Mouse (Mus musculus): ENCODE results near the gene Tmem37. TPM values are rescaled to one million over a fixed set of nuclear protein-coding genes. Genes with fewer than 3 reads are reported as not detected.

The Tmem37 gene
- polyA plus RNA-seq, 1 experiment from 2014 or later = 6.5 TPM

- Histone ChIP-seq H3K36me3 (no peaks in the 10 kb centered on the region), H3K4me3 (replicated peaks) (no peak overlapping the region), H3K9me3 (replicated peaks) (no peaks in the 10 kb centered on the region), H3K4me2 (no peak overlapping the region), H3K9ac (replicated peaks) (no peak overlapping the region), H3K4me1 (no peaks in the 10 kb centered on the region), H3K27ac (replicated peaks) (no peak overlapping the region), H3K27me3 (replicated peaks) (no peaks in the 10 kb centered on the region)
- ATAC-seq (ENCODE audit: low FRiP score) = no peak
- 84% methylated on average over 8 of the region's 8 CpGs for WGBS
Measured at GRCm38 (mm10) chr1:120090880-120091570, 17.2 kb upstream of the Tmem37 start.

GRCm38 (mm10) chr1:120089180-120089579, 15.3 kb upstream of the Tmem37 start:
- no peaks in the 10 kb centered on the region for H3K27me3 ChIP-seq (replicated peaks)
- no peaks in the 10 kb centered on the region for H3K36me3 ChIP-seq
- WGBS = 4% methylated on average over 4 of the region's 5 CpGs
- no peak overlapping the region for H3K4me3 ChIP-seq (replicated peaks)
- ATAC-seq (ENCODE audit: low FRiP score) = no peak
- no peaks in the 10 kb centered on the region for H3K9me3 ChIP-seq (replicated peaks)
- H3K27ac ChIP-seq (replicated peaks) = no peak overlapping the region
- no peak overlapping the region for H3K4me2 ChIP-seq
- no peak overlapping the region for H3K9ac ChIP-seq (replicated peaks)
- H3K4me1 ChIP-seq = no peaks in the 10 kb centered on the region

GRCm38 (mm10) chr1:120086644-120087043, 12.8 kb upstream of the Tmem37 start:
- no peaks in the 10 kb centered on the region for H3K9me3 ChIP-seq (replicated peaks)
- WGBS = 71% methylated on average over 13 of the region's 13 CpGs
- no peak overlapping the region for H3K9ac ChIP-seq (replicated peaks)
- H3K4me3 ChIP-seq (replicated peaks) = no peak overlapping the region
- ATAC-seq (ENCODE audit: low FRiP score) = no peak
- H3K4me1 ChIP-seq = no peaks in the 10 kb centered on the region; the same call in 1 of the 2 replicates
- H3K27me3 ChIP-seq (replicated peaks) = no peaks in the 10 kb centered on the region
- H3K36me3 ChIP-seq = no peaks in the 10 kb centered on the region
- no peak overlapping the region for H3K4me2 ChIP-seq
- H3K27ac ChIP-seq (replicated peaks) = no peak overlapping the region

GRCm38 (mm10) chr1:120085696-120086095, 11.8 kb upstream of the Tmem37 start:
- no peaks in the 10 kb centered on the region for H3K27me3 ChIP-seq (replicated peaks)
- H3K4me2 ChIP-seq = no peak overlapping the region
- no peak overlapping the region for H3K27ac ChIP-seq (replicated peaks)
- no peak for ATAC-seq (ENCODE audit: low FRiP score)
- no peaks in the 10 kb centered on the region for H3K9me3 ChIP-seq (replicated peaks)
- H3K4me3 ChIP-seq (replicated peaks) = no peak overlapping the region
- WGBS = 77% methylated on average over 3 of the region's 3 CpGs
- no peak overlapping the region for H3K9ac ChIP-seq (replicated peaks)
- no peaks in the 10 kb centered on the region; the same call in 1 of the 2 replicates for H3K4me1 ChIP-seq
- no peaks in the 10 kb centered on the region for H3K36me3 ChIP-seq

GRCm38 (mm10) chr1:120083921-120084517, 10.1 kb upstream of the Tmem37 start:
- Histone ChIP-seq H3K36me3 (no peaks in the 10 kb centered on the region), H3K9ac (replicated peaks) (no peak overlapping the region)
- WGBS = 60% methylated on average over 5 of the region's 5 CpGs

GRCm38 (mm10) chr1:120082957-120083585, 9.2 kb upstream of the Tmem37 start:
- no peak for ATAC-seq (ENCODE audit: low FRiP score)
- no peaks in the 10 kb centered on the region for H3K27me3 ChIP-seq (replicated peaks)
- H3K4me1 ChIP-seq = no peaks in the 10 kb centered on the region; the same call in 1 of the 2 replicates
- H3K4me3 ChIP-seq (replicated peaks) = no peak overlapping the region
- no peak overlapping the region for H3K9ac ChIP-seq (replicated peaks)
- whole genome bisulfite sequencing = 44% methylated on average over 7 of the region's 7 CpGs
- H3K4me2 ChIP-seq = no peak overlapping the region
- H3K27ac ChIP-seq (replicated peaks) = no peak overlapping the region
- H3K9me3 ChIP-seq (replicated peaks) = no peaks in the 10 kb centered on the region
- H3K36me3 ChIP-seq = no peaks in the 10 kb centered on the region

More at GRCm38 (mm10) chr1:120083921-120084517, 10.1 kb upstream of the Tmem37 start:
- no peak for ATAC-seq (ENCODE audit: low FRiP score)
- Histone ChIP-seq H3K4me2 (no peak overlapping the region), H3K4me1 (no peaks in the 10 kb centered on the region; the same call in 1 of the 2 replicates), H3K27ac (replicated peaks) (no peak overlapping the region), H3K4me3 (replicated peaks) (no peak overlapping the region), H3K9me3 (replicated peaks) (no peaks in the 10 kb centered on the region), H3K27me3 (replicated peaks) (no peaks in the 10 kb centered on the region)

- Histone ChIP-seq H3K9me3 (replicated peaks) (no peaks in the 10 kb centered on the region), H3K36me3 (no peaks in the 10 kb centered on the region), H3K4me1 (no peaks in the 10 kb centered on the region; the same call in 1 of the 2 replicates), H3K9ac (replicated peaks) (no peak overlapping the region), H3K4me3 (replicated peaks) (no peak overlapping the region), H3K27me3 (replicated peaks) (no peaks in the 10 kb centered on the region), H3K4me2 (no peak overlapping the region), H3K27ac (replicated peaks) (no peak overlapping the region)
- 92% methylated on average over 1 of the region's 1 CpGs for WGBS
- ATAC-seq (ENCODE audit: low FRiP score) = no peak
Measured at GRCm38 (mm10) chr1:120080632-120081031, 6.8 kb upstream of the Tmem37 start.

GRCm38 (mm10) chr1:120077746-120078410, 4.0 kb upstream of the Tmem37 start:
- WGBS = 22% methylated on average over 9 of the region's 9 CpGs
- Histone ChIP-seq H3K9me3 (replicated peaks) (no peaks in the 10 kb centered on the region), H3K36me3 (no peaks in the 10 kb centered on the region), H3K9ac (replicated peaks) (no peak overlapping the region), H3K27me3 (replicated peaks) (peaks cover 20% of the 10 kb centered on the region), H3K4me3 (replicated peaks) (no peak overlapping the region), H3K27ac (replicated peaks) (no peak overlapping the region), H3K4me2 (no peak overlapping the region), H3K4me1 (peaks cover 11% of the 10 kb centered on the region)
- ATAC-seq (ENCODE audit: low FRiP score) = no peak

GRCm38 (mm10) chr1:120075507-120075906, 1.6 kb upstream of the Tmem37 start:
- Histone ChIP-seq H3K27ac (replicated peaks) (no peak overlapping the region), H3K9ac (replicated peaks) (no peak overlapping the region), H3K27me3 (replicated peaks) (peaks cover 32% of the 10 kb centered on the region), H3K9me3 (replicated peaks) (no peaks in the 10 kb centered on the region), H3K4me2 (no peak overlapping the region), H3K4me1 (peaks cover 15% of the 10 kb centered on the region), H3K36me3 (no peaks in the 10 kb centered on the region), H3K4me3 (replicated peaks) (no peak overlapping the region)
- no peak for ATAC-seq (ENCODE audit: low FRiP score)
- 90% methylated on average over 5 of the region's 5 CpGs for WGBS

- Histone ChIP-seq H3K27me3 (replicated peaks) (peaks cover 32% of the 10 kb centered on the region), H3K9ac (replicated peaks) (no peak overlapping the region), H3K4me1 (peaks cover 15% of the 10 kb centered on the region), H3K9me3 (replicated peaks) (no peaks in the 10 kb centered on the region), H3K36me3 (no peaks in the 10 kb centered on the region), H3K4me3 (replicated peaks) (no peak overlapping the region), H3K27ac (replicated peaks) (no peak overlapping the region), H3K4me2 (no peak overlapping the region)
- no peak for ATAC-seq (ENCODE audit: low FRiP score)
- 86% methylated on average over 4 of the region's 4 CpGs for WGBS
Measured at GRCm38 (mm10) chr1:120074931-120075330, 1.1 kb upstream of the Tmem37 start.

- WGBS = 23% methylated on average over 4 of the region's 4 CpGs
- Histone ChIP-seq H3K4me3 (replicated peaks) (peak overlapping the region; percentile 37; the same call in 1 of the 2 replicates), H3K36me3 (no peaks in the 10 kb centered on the region), H3K27ac (replicated peaks) (no peak overlapping the region), H3K9ac (replicated peaks) (no peak overlapping the region), H3K9me3 (replicated peaks) (no peaks in the 10 kb centered on the region), H3K4me1 (peaks cover 15% of the 10 kb centered on the region), H3K4me2 (peak overlapping the region; percentile 76), H3K27me3 (replicated peaks) (peaks cover 32% of the 10 kb centered on the region)
- no peak for ATAC-seq (ENCODE audit: low FRiP score)
Measured at GRCm38 (mm10) chr1:120074307-120074702, 431 bp upstream of the Tmem37 start.
